Mouse (Mus musculus) embryonic facial prominence, embryonic 10.5 days (tissue): ENCODE data around the gene Llgl2. TPM values are rescaled to one million over a fixed set of nuclear protein-coding genes. Genes with fewer than 3 reads are reported as not detected.
A peak's percentile ranks its signal among the peaks of the same experiment; 100 is the strongest.

Source experiments
- DNase-seq: peaks from one replicate; pipeline ENCODE4 v3.0.0-alpha.2; 2017; ENCODE audit warnings: low spot score
- H3K27ac ChIP-seq: fragments of 300-500 bp; sonication (generic); replicated peaks from 2 replicates; pipeline ENCODE4 v1.5.1; 2016; ENCODE audit warnings: mild to moderate bottlenecking
- H3K27me3 ChIP-seq: fragments of 300-500 bp; sonication (generic); replicated peaks from 2 replicates; pipeline ENCODE4 v1.6.1; 2016; ENCODE audit warnings: low read depth, mild to moderate bottlenecking; ENCODE audit not compliant: poor library complexity, severe bottlenecking
- H3K36me3 ChIP-seq: fragments of 300-500 bp; sonication (generic); replicated peaks from 2 replicates; pipeline ENCODE4 v1.6.1; 2016; ENCODE audit warnings: mild to moderate bottlenecking, moderate library complexity
- H3K4me1 ChIP-seq: fragments of 300-500 bp; sonication (generic); 2 replicates; pipeline ENCODE4 v1.6.1; 2016
- H3K4me3 ChIP-seq: fragments of 300-500 bp; sonication (generic); 2 replicates; pipeline ENCODE4 v1.5.1; 2016; ENCODE audit warnings: mild to moderate bottlenecking, moderate library complexity
- H3K9me3 ChIP-seq: fragments of 300-500 bp; sonication (generic); 2 replicates; pipeline ENCODE4 v1.6.1; 2016; ENCODE audit warnings: mild to moderate bottlenecking
- WGBS: fragments of 180-500 bp; shearing (Covaris S2); methylation state at CpG from one replicate; pipeline ENCODE4 v1.1.7; 2016; 5-methylcytosine and 5-hydroxymethylcytosine counted together
- polyA plus RNA-seq: library from polyadenylated mRNA; unstranded; fragments of >200 nt; fragmentation: Nextera tagmentation; extraction: Ambion mirVana; gene quantifications from 2 replicates; pipeline ENCODE4 v1.2.1, GENCODE M21; 2016

The Llgl2 gene
- 15.3 and 15.5 TPM in 2 replicates for polyA plus RNA-seq

- Histone ChIP-seq H3K9me3 (no peaks in the 10 kb centered on the region), H3K36me3 (peaks cover 36% of the 10 kb centered on the region), H3K4me3 (peak within 1 kb of the TSS; percentile 79), H3K4me1 (peaks cover 38% of the 10 kb centered on the region), H3K27ac (peak within 1 kb of the TSS; percentile 77), H3K27me3 (peaks cover 69% of the 10 kb centered on the region)
- under 1% methylated on average over 87 of the region's 87 CpGs for WGBS
- peak; percentile 93 for DNase-seq
Observed at GRCm38 (mm10) chr11:115823774-115824740, at the start of gene Llgl2. TSS of gene Llgl2 (plus strand) at chr11:115824049.

DNA sequence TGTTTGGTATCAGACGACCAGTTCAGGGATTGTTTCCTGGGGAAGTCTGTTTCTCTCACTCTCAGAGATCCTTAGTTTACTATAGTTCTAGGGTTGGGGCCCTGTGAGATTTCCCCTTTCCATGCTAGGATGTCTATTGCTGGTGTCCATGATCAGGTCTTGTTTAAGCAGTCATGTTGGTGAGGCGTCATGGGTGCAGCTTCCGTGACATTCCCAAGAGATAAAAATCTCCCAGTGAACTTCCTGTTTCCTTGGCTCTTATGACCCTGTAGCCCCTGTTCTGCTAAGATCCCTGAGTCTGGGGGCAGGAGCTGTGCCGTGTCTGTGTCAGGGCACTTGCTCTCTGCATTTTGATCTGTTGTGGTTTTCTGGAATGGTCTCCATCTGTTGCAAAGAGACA is 49.2 kb upstream of the Llgl2 start:
- Histone ChIP-seq H3K27ac (no peak overlapping the region), H3K4me1 (peaks cover 55% of the 10 kb centered on the region), H3K27me3 (no peaks in the 10 kb centered on the region), H3K36me3 (peaks cover 27% of the 10 kb centered on the region), H3K9me3 (no peaks in the 10 kb centered on the region), H3K4me3 (no peak overlapping the region)
- DNase-seq, result no peak
- WGBS, result 56% methylated on average over 4 of the region's 4 CpGs

DNA sequence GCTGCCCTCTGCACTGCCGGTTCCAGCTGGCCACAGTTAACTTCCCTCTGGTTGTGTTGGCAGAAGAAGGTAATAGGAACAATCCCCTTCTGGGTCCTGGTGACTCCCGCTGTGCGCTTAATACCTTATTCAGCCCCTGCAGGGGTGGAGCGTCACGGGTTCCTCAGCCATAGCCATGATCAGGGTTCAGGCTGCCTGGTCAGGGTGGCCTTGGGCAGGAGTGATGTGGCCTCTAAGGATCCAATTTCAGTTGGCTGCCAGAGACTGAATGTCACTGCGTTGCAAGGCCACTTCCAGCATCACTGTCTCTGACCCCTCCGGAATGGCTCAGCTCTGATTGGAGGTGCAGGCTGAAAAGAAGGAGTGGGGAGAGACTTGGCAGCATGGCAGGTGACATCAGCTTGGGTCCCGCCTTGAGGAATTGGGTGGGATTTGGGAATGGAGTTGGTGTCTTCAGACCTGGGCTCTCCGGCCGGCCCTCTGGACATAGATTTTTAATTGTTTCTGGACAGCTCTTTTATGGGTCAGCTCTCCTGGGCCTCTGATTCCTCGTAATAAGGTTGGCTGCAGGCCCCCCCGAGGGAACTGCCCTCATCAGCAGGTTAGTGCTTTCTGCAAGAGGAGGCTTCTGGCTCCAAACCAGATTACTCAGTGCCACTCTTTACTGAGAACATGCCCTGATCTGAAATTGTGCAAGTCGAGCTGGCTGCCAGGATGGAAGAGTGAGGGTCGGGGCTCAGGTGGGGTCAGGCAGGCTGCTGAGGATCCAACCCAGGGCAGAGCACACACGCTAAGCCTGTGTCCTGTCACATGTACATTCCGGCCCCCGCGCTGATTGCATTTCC is 47.8 kb upstream of the Llgl2 start:
- peaks cover 22% of the 10 kb centered on the region for H3K36me3 ChIP-seq
- H3K9me3 ChIP-seq, result no peaks in the 10 kb centered on the region
- no peak overlapping the region for H3K27ac ChIP-seq
- peak overlapping the region; percentile 6; the same call in 1 of the 2 replicates for H3K4me3 ChIP-seq
- 34% methylated on average over 18 of the region's 18 CpGs for WGBS
- peaks cover 64% of the 10 kb centered on the region for H3K4me1 ChIP-seq
- H3K27me3 ChIP-seq, result no peaks in the 10 kb centered on the region
- DNase-seq, result no peak

DNA sequence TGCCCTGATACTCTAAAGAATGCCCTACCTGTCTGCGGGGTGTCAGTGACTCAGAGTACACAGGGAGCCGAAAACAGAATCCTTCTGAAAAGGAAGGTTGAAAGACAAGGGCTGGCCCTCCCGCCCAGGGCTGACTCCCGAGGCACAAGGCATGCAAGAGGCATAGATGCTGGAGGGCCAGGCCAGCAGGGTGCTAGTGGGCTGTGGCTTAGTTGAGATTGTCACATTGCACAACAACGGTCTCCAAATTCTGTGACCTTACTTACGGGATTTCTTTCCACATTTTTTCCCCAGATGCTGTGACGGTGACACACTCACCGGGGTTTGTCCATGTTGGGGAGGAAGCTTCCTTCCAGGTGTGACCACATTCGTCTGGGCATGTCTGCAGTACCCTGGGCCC is 46.9 kb upstream of the Llgl2 start:
- H3K27me3 ChIP-seq, result no peaks in the 10 kb centered on the region; the same call in 1 of the 2 replicates
- peak overlapping the region; percentile 65 for H3K27ac ChIP-seq
- no peaks in the 10 kb centered on the region for H3K9me3 ChIP-seq
- H3K4me3 ChIP-seq, result 0 out of 2 replicates have a peak overlapping the region, but pooled peaks have one; percentile 6
- no peak for DNase-seq
- 53% methylated on average over 9 of the region's 9 CpGs for WGBS
- peaks cover 27% of the 10 kb centered on the region for H3K36me3 ChIP-seq
- H3K4me1 ChIP-seq, result peaks cover 72% of the 10 kb centered on the region

DNA sequence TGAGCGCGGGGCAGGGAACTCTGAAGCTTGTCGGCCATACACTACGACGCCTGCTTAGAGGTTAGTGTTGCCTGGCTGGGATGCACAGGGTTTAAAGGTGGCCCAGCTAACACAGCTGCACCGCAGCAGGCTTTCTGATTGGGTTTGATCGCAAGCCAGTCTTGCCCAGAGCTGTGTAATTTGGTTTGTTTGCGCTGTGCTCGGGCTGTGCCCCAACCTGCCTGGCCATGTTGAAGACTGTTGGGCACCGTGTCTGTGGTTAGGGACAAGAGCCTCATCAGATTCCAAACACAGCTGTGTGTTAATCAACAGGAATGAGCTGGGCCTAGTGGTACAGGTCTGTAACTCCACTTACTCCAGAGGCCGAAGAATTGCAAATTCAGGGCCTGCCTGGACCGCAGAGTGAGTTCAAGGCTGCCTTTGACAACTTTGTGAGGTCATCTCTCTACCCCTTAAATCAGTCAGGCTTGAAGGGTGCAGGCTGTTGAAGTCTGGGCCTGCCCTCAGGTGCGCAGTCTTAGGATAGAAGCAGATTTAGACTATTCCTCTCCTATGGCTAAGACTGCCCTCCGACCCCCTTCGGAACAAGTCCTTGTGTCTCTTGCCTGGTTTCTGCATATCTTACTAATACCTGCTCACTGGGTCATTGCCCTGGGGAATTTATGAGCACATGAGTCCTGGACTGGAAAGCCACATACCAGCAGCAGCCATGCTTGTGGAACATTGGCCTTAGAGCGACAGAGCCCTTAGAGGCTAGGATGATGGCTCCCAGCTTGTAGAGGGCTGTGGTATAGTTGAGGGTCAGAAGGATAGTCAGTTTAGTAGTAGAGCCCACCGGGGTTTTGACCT is 46.1 kb upstream of the Llgl2 start:
- WGBS, result 82% methylated on average over 17 of the region's 17 CpGs
- peak overlapping the region; percentile 65 for H3K27ac ChIP-seq
- H3K4me1 ChIP-seq, result peaks cover 80% of the 10 kb centered on the region
- no peaks in the 10 kb centered on the region for H3K9me3 ChIP-seq
- DNase-seq, result peak; percentile 54
- H3K27me3 ChIP-seq, result no peaks in the 10 kb centered on the region; the same call in 1 of the 2 replicates
- no peak overlapping the region for H3K4me3 ChIP-seq
- H3K36me3 ChIP-seq, result peaks cover 26% of the 10 kb centered on the region

- Histone ChIP-seq H3K9me3 (no peaks in the 10 kb centered on the region), H3K27ac (peak overlapping the region; percentile 73), H3K4me1 (peaks cover 89% of the 10 kb centered on the region), H3K36me3 (peaks cover 15% of the 10 kb centered on the region), H3K4me3 (peak overlapping the region; percentile 32), H3K27me3 (no peaks in the 10 kb centered on the region; the same call in 1 of the 2 replicates)
- 14% methylated on average over 9 of the region's 9 CpGs for WGBS
- DNase-seq, result peak; percentile 64
Observed at GRCm38 (mm10) chr11:115779038-115779571, 44.7 kb upstream of the Llgl2 start.

DNA sequence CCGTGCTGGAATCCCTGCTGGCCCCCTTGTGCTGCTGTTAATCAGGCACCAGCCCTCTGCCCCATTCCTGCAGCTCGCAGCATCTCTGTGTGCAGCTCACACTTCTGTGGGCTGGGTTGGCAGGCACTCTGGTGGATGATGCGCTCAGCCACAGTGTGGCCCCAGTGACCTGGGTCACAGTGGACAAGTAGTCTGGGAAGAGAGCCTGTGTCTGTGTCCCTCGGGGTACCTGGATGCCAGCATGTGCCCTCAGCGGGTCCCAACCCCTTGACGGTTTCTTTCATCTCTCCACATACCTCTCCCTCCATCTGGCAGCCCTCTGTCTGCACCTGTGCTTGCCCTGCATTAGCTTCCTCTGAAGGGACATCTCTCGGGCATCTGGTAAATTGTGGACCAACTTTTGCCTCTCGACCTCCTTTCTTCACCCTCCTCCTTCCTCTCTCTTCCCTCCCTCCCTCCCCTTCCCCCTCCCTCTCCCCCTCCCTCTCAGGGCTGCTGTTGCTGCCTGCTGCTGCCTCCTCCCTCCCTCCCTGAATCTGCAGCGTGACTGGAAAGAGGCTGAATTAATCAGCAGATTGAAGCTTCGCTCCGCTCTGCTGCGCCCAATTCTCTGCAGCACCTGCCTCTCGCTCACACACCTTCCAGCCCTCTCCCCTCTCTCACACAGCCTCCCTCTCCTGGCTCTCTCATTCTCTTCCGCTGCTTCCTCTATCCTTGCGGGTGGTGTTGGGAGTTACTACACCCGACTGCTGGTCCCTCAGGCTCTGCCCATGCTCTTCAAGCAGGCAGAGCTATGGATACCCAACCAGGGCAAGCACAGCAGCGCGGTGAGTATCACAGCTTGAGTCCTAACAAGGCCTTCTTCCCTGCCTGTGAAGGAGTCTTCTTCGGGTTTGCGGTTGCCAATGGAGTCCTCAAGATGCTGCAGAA is 43.4 kb upstream of the Llgl2 start:
- H3K36me3 ChIP-seq, result peaks cover 18% of the 10 kb centered on the region
- no peaks in the 10 kb centered on the region; the same call in 1 of the 2 replicates for H3K27me3 ChIP-seq
- peak overlapping the region; percentile 73 for H3K27ac ChIP-seq
- H3K4me1 ChIP-seq, result peaks cover 87% of the 10 kb centered on the region
- no peaks in the 10 kb centered on the region for H3K9me3 ChIP-seq
- 13% methylated on average over 20 of the region's 20 CpGs for WGBS
- H3K4me3 ChIP-seq, result peak overlapping the region; percentile 37
- peak; percentile 68 for DNase-seq

DNA sequence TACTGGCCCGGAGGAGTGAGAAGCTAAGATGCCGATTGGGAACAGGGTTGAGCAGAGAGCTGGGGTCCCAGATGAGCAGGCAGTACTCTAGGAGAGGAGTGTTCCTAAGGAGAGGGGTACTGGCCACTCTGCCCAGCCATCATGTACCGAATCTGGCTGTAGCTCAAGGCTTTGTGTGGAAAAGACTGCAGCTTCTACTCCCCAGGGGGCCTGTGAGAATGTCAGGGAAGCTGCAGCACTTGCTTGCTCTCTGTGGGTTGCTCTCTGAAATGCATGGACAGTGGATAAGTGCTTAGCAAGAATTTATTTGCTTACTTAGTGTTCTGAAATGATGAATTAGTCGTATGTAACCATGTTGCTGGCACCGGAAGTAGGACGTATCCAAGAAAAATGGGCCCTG is 37.4 kb upstream of the Llgl2 start:
- H3K36me3 ChIP-seq, result peaks cover 70% of the 10 kb centered on the region
- no peaks in the 10 kb centered on the region for H3K9me3 ChIP-seq
- no peaks in the 10 kb centered on the region; the same call in 1 of the 2 replicates for H3K27me3 ChIP-seq
- DNase-seq, result no peak
- H3K4me1 ChIP-seq, result peaks cover 38% of the 10 kb centered on the region
- 70% methylated on average over 6 of the region's 6 CpGs for WGBS
- no peak overlapping the region for H3K27ac ChIP-seq
- H3K4me3 ChIP-seq, result no peak overlapping the region

DNA sequence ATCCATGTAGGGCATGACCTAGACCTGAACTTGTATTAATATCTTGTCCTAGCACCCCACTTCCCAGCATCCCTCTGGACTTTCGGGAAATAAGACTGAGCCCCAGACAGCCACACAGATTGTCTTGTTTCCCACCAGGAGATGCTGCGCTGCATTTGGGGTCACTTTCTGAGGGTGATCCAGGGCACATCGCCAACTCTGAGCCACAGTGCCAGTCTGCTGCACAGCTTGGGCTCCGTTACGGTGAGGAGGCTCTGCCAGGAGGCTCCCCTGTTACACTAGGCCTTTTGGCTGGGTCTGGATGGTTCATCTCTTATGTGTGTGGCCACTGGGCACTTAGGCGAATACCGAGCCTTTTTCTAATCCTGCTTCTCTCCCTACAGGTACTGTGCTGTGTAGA is 34.1 kb upstream of the Llgl2 start:
- no peaks in the 10 kb centered on the region for H3K9me3 ChIP-seq
- no peak overlapping the region for H3K27ac ChIP-seq
- 96% methylated on average over 7 of the region's 7 CpGs for WGBS
- no peak overlapping the region for H3K4me3 ChIP-seq
- no peaks in the 10 kb centered on the region for H3K27me3 ChIP-seq
- peaks cover 16% of the 10 kb centered on the region for H3K4me1 ChIP-seq
- DNase-seq, result no peak
- peaks cover 94% of the 10 kb centered on the region for H3K36me3 ChIP-seq

DNA sequence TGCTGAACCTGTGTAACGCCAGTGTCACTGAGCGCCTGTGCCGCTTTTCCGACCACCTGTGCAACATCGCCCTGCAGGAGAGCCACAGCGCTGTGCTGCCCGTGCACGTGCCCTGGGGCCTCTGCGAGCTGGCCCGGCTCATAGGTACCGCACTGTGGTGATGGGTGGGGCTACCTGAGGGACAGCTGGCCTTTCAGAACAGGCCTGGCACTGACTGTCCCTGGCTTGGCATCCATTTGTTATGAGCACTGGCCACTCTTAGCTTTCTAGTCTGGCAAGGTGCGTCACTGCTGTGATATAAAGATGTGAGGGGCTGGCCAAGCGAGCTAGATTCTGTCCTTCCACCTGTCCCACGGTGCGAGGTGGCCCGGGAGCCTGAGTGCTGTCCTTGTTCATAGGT is 31.9 kb upstream of the Llgl2 start:
- no peak overlapping the region for H3K27ac ChIP-seq
- no peak for DNase-seq
- H3K36me3 ChIP-seq, result peaks cover 98% of the 10 kb centered on the region
- no peaks in the 10 kb centered on the region for H3K9me3 ChIP-seq
- WGBS, result 96% methylated on average over 16 of the region's 16 CpGs
- H3K4me3 ChIP-seq, result no peak overlapping the region
- 0 out of 2 replicates have a peak, but pooled peaks cover 4% of the 10 kb centered on the region for H3K4me1 ChIP-seq
- H3K27me3 ChIP-seq, result no peaks in the 10 kb centered on the region

DNA sequence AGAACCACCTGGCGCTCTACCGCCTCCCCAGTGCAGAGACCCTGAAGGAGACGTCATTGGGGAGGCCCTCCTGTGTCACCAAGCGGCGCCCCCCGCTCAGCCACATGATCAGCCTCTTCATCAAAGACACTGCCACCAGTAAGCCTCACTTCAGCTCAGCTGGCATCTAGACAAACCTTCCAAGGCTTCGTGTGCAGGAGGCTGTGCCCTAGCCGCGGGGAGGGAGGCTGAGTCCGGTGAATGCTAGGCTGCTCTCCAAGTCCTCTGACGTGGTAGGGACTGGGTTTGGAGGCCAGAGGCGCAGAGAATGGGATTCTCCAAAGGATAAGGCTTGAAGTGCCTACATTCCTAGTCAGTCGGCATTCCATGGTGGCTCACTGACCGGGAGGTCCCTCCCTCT is 31.5 kb upstream of the Llgl2 start:
- DNase-seq, result no peak
- Histone ChIP-seq H3K4me1 (0 out of 2 replicates have a peak, but pooled peaks cover 4% of the 10 kb centered on the region), H3K4me3 (no peak overlapping the region), H3K27me3 (no peaks in the 10 kb centered on the region), H3K27ac (no peak overlapping the region), H3K9me3 (no peaks in the 10 kb centered on the region), H3K36me3 (peaks cover 99% of the 10 kb centered on the region)
- 89% methylated on average over 14 of the region's 14 CpGs for WGBS
